Mouse (Mus musculus) G1E (cell line): ENCODE measurements around the gene Chn2. TPM values are rescaled to one million over a fixed set of nuclear protein-coding genes. Genes with fewer than 3 reads are reported as not detected.

Experiments used
- ATAC-seq: 2 replicates; pipeline ENCODE4 v1.8.0; 2016; ENCODE audit warnings: mild to moderate bottlenecking; ENCODE audit not compliant: insufficient number of reproducible peaks, poor library complexity, low FRiP score, severe bottlenecking; ENCODE audit errors: extremely low read depth
- DNase-seq: peaks from one replicate; pipeline ENCODE4 v3.0.0; 2012; ENCODE audit warnings: low spot score
- H3K27me3 ChIP-seq: 2 replicates; pipeline ENCODE4 v1.6.1; 2012; ENCODE audit warnings: mild to moderate bottlenecking, low read length, inconsistent platforms; ENCODE audit not compliant: insufficient read depth
- H3K36me3 ChIP-seq: replicated peaks from 2 replicates; pipeline ENCODE3; 2012; ENCODE audit warnings: mild to moderate bottlenecking, inconsistent platforms
- H3K4me1 ChIP-seq: 2 replicates; pipeline ENCODE4 v1.6.1; 2012; ENCODE audit warnings: low read depth, low read length, inconsistent platforms, mixed read lengths; ENCODE audit not compliant: insufficient read depth
- H3K4me3 ChIP-seq: 2 replicates; pipeline ENCODE4 v1.5.1; 2012; ENCODE audit warnings: low read depth, mild to moderate bottlenecking, inconsistent platforms, low read length, moderate library complexity, mixed read lengths
- H3K9me3 ChIP-seq: replicated peaks from 2 replicates; pipeline ENCODE4 v1.6.1; 2012; ENCODE audit warnings: inconsistent platforms
- CTCF ChIP-seq: IDR thresholded peaks from 2 replicates; pipeline ENCODE4 v1.5.1; 2012; ENCODE audit warnings: low read depth, low read length, inconsistent platforms, mixed read lengths
- GATA1 ChIP-seq: IDR thresholded peaks from 2 replicates; pipeline ENCODE4 v1.6.1; 2012; ENCODE audit warnings: borderline replicate concordance, low read length, inconsistent platforms, mixed read lengths
- GATA2 ChIP-seq: IDR thresholded peaks from 2 replicates; pipeline ENCODE4 v1.6.1; 2012; ENCODE audit warnings: low read depth, low read length, inconsistent platforms, borderline replicate concordance
- POLR2AphosphoS5 ChIP-seq: IDR thresholded peaks from 2 replicates; pipeline ENCODE4 v1.6.1; 2012; ENCODE audit warnings: low read depth, low read length, inconsistent platforms; ENCODE audit not compliant: insufficient replicate concordance
- TAL1 ChIP-seq: conservative IDR thresholded peaks from 2 replicates; pipeline ENCODE4 v1.6.1; 2012; ENCODE audit warnings: low read depth, low read length, inconsistent platforms, mixed read lengths
- polyA plus RNA-seq: library from polyadenylated mRNA; stranded (reverse); fragments of >175 nt; gene quantifications from 2 replicates; pipeline ENCODE4 v1.2.3, GENCODE M21; 2012
- total RNA-seq, 2 experiments: library from RNA; stranded (forward) in 1 of 2; stranded (reverse) in 1 of 2; fragments of 200-1000 nt in 1 of 2; fragments of >200 nt in 1 of 2; fragmentation: Nextera tagmentation in 1 of 2; gene quantifications; 2 replicates each; pipeline ENCODE4 v1.2.3; 2014 to 2017

The Chn2 gene
- total and polyA plus RNA-seq, 3 experiments: 0.22 TPM; not detected in 2

DNA sequence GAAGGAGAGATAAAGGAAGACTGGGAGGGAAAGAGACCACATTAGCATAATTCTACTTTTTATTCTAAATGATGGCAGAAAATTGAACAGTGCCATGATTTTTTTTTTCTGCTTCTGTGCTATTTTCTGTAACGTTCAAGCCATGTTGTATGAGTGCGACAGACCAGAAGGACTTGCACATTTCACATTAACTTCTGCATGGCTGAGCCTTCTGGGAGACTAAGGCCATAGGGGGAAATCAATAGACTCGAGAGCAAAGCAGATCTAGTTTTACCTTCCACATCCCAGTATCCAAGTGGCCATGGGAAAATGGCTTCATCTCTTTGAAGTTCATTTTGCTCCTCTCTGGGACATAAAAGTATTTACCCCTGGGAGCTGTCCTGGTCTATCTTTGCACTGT, 121.9 kb downstream of the Chn2 start:
- no peak for DNase-seq
- no peaks in the 10 kb centered on the region for H3K27me3 ChIP-seq
- peaks cover 63% of the 10 kb centered on the region for H3K9me3 ChIP-seq
- no peak overlapping the region for H3K4me3 ChIP-seq
- H3K4me1 ChIP-seq: no peaks in the 10 kb centered on the region
- TF ChIP-seq TAL1 (no peak), CTCF (no peak), GATA1 (no peak), POLR2AphosphoS5 (no peak), GATA2 (no peak)
- ATAC-seq: no peak
- H3K36me3 ChIP-seq: no peaks in the 10 kb centered on the region

DNA sequence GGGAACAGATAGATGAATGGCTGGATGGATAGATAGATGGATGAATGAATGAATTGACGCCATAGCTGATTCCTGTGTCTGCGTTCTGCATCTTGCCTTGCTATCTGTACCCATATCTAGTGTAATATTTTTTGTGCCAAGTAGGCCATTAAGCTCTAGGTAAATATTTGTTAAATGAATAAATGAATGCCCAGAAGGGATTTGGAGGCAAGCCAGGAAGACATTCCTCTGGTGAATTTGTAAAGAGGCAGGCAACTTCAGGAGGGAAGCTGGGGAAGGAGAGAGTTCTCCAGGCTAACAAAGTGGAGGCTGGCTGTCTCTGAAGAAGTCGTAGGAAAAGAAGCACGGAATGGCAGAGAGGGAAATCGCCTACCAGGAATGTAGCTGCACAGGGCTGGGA, 123.0 kb downstream of the Chn2 start:
- DNase-seq (no peak), ATAC-seq (no peak)
- Histone ChIP-seq H3K27me3 (no peaks in the 10 kb centered on the region), H3K4me3 (no peak overlapping the region), H3K9me3 (peaks cover 64% of the 10 kb centered on the region), H3K36me3 (no peaks in the 10 kb centered on the region), H3K4me1 (no peaks in the 10 kb centered on the region)
- no peak for TF ChIP-seq POLR2AphosphoS5
- TF ChIP-seq GATA2: no peak

DNA sequence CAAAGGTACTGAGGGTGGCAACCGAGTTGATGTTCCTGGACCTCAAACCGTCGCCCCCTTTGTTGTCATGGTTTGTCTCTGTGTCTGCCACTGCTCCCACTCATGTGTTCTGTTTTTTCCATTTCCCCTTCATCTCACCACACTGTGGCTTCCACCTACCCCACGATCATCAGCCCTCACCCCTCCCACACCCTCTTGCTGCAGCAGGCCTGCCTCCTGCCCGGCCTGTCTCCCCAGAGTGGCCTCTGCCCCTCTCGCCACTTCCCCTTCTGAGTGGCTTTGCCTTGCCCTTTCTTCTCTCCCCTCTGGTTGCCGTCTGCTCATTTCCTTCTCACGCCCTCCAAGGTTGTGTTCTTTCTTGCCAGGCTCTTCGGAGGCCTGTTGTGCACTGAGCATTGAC, 123.4 kb downstream of the Chn2 start:
- TF ChIP-seq GATA1 (no peak), CTCF (no peak), TAL1 (no peak), POLR2AphosphoS5 (no peak), GATA2 (no peak)
- no peaks in the 10 kb centered on the region for H3K4me1 ChIP-seq
- no peak overlapping the region for H3K4me3 ChIP-seq
- H3K9me3 ChIP-seq: peaks cover 62% of the 10 kb centered on the region
- H3K27me3 ChIP-seq: no peaks in the 10 kb centered on the region
- DNase-seq (no peak), ATAC-seq (no peak)
- no peaks in the 10 kb centered on the region for H3K36me3 ChIP-seq

DNA sequence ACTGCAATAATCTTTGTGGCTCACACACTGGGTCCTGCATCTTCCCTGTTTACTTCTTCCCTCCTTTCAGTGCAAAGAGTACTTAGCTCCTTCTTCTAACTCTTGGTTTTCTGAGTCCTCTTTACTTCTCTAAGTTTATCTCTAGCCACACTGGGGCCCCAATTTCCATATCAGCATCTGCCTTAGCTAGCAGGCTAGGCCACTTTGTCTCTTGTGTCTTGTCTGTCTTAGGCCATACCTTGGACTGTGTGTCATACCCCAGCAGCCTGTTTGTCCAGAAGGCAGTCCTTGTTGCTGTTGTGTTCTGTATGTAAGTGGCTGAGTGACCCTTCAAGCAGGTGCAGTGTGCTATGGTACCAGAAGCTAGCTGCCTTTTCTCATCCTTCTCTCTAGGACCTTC, 124.3 kb downstream of the Chn2 start:
- DNase-seq (no peak), ATAC-seq (no peak)
- Histone ChIP-seq H3K9me3 (peaks cover 59% of the 10 kb centered on the region), H3K27me3 (no peaks in the 10 kb centered on the region), H3K4me1 (no peaks in the 10 kb centered on the region), H3K4me3 (no peak overlapping the region), H3K36me3 (no peaks in the 10 kb centered on the region)
- no peak for TF ChIP-seq GATA2
- no peak for TF ChIP-seq POLR2AphosphoS5
- no peak for TF ChIP-seq TAL1
- TF ChIP-seq GATA1: no peak
- TF ChIP-seq CTCF: no peak

DNA sequence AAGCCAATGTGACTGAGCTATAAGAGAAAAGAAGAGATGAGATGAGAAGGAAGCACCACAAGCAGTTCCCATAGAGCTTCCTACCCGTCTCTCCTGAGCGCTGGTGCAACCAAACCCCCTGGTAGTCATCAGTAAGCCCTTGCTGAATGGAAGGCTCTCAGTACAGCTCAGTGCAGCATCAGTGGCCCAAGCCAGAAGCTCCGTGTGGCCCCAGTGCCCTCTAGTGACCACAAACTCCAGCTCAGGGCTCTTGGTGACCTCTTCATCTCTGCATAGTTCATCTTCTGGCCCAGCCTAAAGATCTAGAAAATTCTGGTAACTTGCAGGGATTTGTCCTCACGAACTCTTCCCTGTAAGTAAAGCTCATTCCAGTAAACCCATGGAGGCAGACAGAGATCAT, 125.4 kb downstream of the Chn2 start:
- Histone ChIP-seq H3K4me3 (no peak overlapping the region), H3K9me3 (peaks cover 51% of the 10 kb centered on the region), H3K27me3 (no peaks in the 10 kb centered on the region), H3K36me3 (no peaks in the 10 kb centered on the region), H3K4me1 (no peaks in the 10 kb centered on the region)
- ATAC-seq: no peak
- no peak for TF ChIP-seq GATA1
- TF ChIP-seq TAL1: no peak
- TF ChIP-seq POLR2AphosphoS5: no peak
- no peak for TF ChIP-seq GATA2
- no peak for TF ChIP-seq CTCF
- no peak for DNase-seq

DNA sequence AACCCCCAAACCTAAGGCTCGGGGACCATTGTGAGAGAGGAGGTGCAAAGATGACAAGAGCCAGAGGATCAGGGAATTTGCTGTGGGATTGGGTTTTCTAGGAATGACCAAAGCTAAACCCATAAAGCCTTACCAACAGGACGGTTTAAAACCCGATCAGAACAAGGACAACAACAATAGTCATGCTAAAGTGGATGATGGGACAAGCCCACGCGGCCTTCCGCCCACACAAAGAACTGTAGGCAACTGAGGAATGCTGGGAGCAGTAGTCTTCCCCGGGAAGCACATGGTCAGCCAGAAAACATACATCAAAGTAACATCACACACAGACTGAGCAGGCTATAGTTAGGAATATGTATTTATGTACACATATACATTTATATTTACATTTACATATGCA, 125.9 kb downstream of the Chn2 start:
- no peak for ATAC-seq
- H3K4me3 ChIP-seq: no peak overlapping the region
- no peak for DNase-seq
- no peaks in the 10 kb centered on the region for H3K36me3 ChIP-seq
- H3K27me3 ChIP-seq: no peaks in the 10 kb centered on the region
- H3K4me1 ChIP-seq: no peaks in the 10 kb centered on the region
- H3K9me3 ChIP-seq: peaks cover 55% of the 10 kb centered on the region
- TF ChIP-seq POLR2AphosphoS5 (no peak), GATA2 (no peak)

DNA sequence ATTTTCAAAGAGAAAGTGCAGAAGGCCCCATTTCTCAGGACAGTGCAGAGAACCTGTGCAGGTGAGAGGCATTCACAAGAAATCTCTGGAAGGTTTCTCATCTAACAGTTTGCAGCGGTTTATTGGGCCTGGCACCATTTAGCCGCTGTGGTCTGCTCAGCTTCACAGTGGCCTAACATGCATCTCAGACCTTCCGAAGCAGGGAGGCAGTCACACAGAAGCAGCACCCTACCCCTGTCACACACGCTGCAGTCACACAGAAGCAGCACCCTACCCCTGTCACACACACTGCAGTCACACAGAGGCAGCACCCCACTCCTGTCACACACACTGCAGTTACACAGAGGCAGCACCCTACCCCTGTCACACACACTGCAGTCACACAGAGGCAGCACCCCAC, 126.5 kb downstream of the Chn2 start:
- no peak overlapping the region for H3K4me3 ChIP-seq
- H3K27me3 ChIP-seq: no peaks in the 10 kb centered on the region
- ATAC-seq (no peak), DNase-seq (no peak)
- H3K9me3 ChIP-seq: peaks cover 57% of the 10 kb centered on the region
- no peaks in the 10 kb centered on the region for H3K36me3 ChIP-seq
- TF ChIP-seq CTCF: no peak
- no peak for TF ChIP-seq POLR2AphosphoS5
- no peak for TF ChIP-seq GATA1
- no peak for TF ChIP-seq TAL1
- TF ChIP-seq GATA2: no peak
- no peaks in the 10 kb centered on the region for H3K4me1 ChIP-seq
